Mouse (Mus musculus) midbrain, embryonic 15.5 days (tissue): ENCODE data around the gene AI182371. TPM values are rescaled to one million over a fixed set of nuclear protein-coding genes. Genes with fewer than 3 reads are reported as not detected.

ENCODE experiments used
- ATAC-seq: fragments of 200-750 bp; cut with Nextera tagmentation; replicated peaks from 2 replicates; pipeline ENCODE4 v1.8.0; 2017; ENCODE audit warnings: moderate TSS enrichment
- H3K27ac ChIP-seq: fragments of 300-500 bp; sonication (generic); 2 replicates; pipeline ENCODE4 v1.5.1; 2015; ENCODE audit warnings: mild to moderate bottlenecking, inconsistent platforms
- H3K27me3 ChIP-seq: fragments of 300-500 bp; sonication (generic); replicated peaks from 2 replicates; pipeline ENCODE4 v1.6.1; 2015; ENCODE audit warnings: inconsistent platforms
- H3K36me3 ChIP-seq: fragments of 300-500 bp; sonication (generic); replicated peaks from 2 replicates; pipeline ENCODE4 v1.6.1; 2015; ENCODE audit warnings: inconsistent platforms
- H3K4me1 ChIP-seq: fragments of 300-500 bp; sonication (generic); 2 replicates; pipeline ENCODE4 v1.6.1; 2015; ENCODE audit warnings: inconsistent platforms
- H3K4me2 ChIP-seq: fragments of 300-500 bp; sonication (generic); 2 replicates; pipeline ENCODE4 v1.6.1; 2015; ENCODE audit warnings: inconsistent platforms, mild to moderate bottlenecking, moderate library complexity
- H3K4me3 ChIP-seq: fragments of 300-500 bp; sonication (generic); 2 replicates; pipeline ENCODE4 v1.5.1; 2015; ENCODE audit warnings: mild to moderate bottlenecking, inconsistent platforms
- H3K9ac ChIP-seq: fragments of 300-500 bp; sonication (generic); 2 replicates; pipeline ENCODE4 v1.6.1; 2015; ENCODE audit warnings: mild to moderate bottlenecking, inconsistent platforms
- H3K9me3 ChIP-seq: fragments of 300-500 bp; sonication (generic); 2 replicates; pipeline ENCODE4 v1.6.1; 2016; ENCODE audit warnings: inconsistent platforms
- WGBS: fragments of 180-500 bp; shearing (Covaris S2); methylation state at CpG from one replicate; pipeline ENCODE4 v1.1.7; 2015; ENCODE audit warnings: mixed read lengths; 5-methylcytosine and 5-hydroxymethylcytosine counted together
- polyA plus RNA-seq: library from polyadenylated mRNA; unstranded; fragments of >200 nt; fragmentation: Nextera tagmentation; extraction: Ambion mirVana; gene quantifications from 2 replicates; pipeline ENCODE4 v1.2.1, GENCODE M21; 2015

The AI182371 gene
- polyA plus RNA-seq, 1 experiment from 2014 or later, result 0.32 TPM

- Histone ChIP-seq H3K36me3 (no peaks in the 10 kb centered on the region), H3K4me3 (no peak overlapping the region), H3K4me1 (no peaks in the 10 kb centered on the region), H3K27ac (no peak overlapping the region), H3K9ac (no peak overlapping the region), H3K27me3 (no peaks in the 10 kb centered on the region), H3K9me3 (no peaks in the 10 kb centered on the region), H3K4me2 (no peak overlapping the region)
- no peak for ATAC-seq
- 90% methylated on average over 13 of the region's 13 CpGs for WGBS
These were observed 34.7 kb downstream of the AI182371 start for GRCm38 (mm10) chr2:35066525-35067082.

GRCm38 (mm10) chr2:35063333-35064030, 37.9 kb downstream of the AI182371 start:
- H3K9ac ChIP-seq, result no peak overlapping the region
- no peak overlapping the region for H3K27ac ChIP-seq
- H3K9me3 ChIP-seq, result no peaks in the 10 kb centered on the region
- H3K27me3 ChIP-seq, result no peaks in the 10 kb centered on the region
- H3K36me3 ChIP-seq, result no peaks in the 10 kb centered on the region
- H3K4me2 ChIP-seq, result no peak overlapping the region
- no peaks in the 10 kb centered on the region for H3K4me1 ChIP-seq
- ATAC-seq, result no peak
- 92% methylated on average over 6 of the region's 6 CpGs for WGBS
- H3K4me3 ChIP-seq, result no peak overlapping the region

- 88% methylated on average over 5 of the region's 5 CpGs for WGBS
- no peak for ATAC-seq
These were observed 40.0 kb downstream of the AI182371 start, which contains the start of gene Hc for GRCm38 (mm10) chr2:35061338-35061737. TSS of gene Hc (minus strand) at chr2:35061438.

GRCm38 (mm10) chr2:35060897-35061296, 40.4 kb downstream of the AI182371 start:
- no peaks in the 10 kb centered on the region for H3K4me1 ChIP-seq
- H3K9ac ChIP-seq, result no peak overlapping the region
- H3K27me3 ChIP-seq, result no peaks in the 10 kb centered on the region
- 90% methylated on average over 6 of the region's 6 CpGs for WGBS
- H3K9me3 ChIP-seq, result no peaks in the 10 kb centered on the region
- H3K4me2 ChIP-seq, result no peak overlapping the region
- no peak for ATAC-seq
- no peak overlapping the region for H3K27ac ChIP-seq
- no peaks in the 10 kb centered on the region for H3K36me3 ChIP-seq
- no peak overlapping the region for H3K4me3 ChIP-seq

More at GRCm38 (mm10) chr2:35061338-35061737, 40.0 kb downstream of the AI182371 start, which contains the start of gene Hc:
- no peak within 1 kb of the TSS for H3K9ac ChIP-seq
- no peak within 1 kb of the TSS for H3K4me2 ChIP-seq
- no peaks in the 10 kb centered on the region for H3K27me3 ChIP-seq
- H3K4me1 ChIP-seq, result no peaks in the 10 kb centered on the region
- H3K9me3 ChIP-seq, result no peaks in the 10 kb centered on the region
- no peaks in the 10 kb centered on the region for H3K36me3 ChIP-seq
- H3K4me3 ChIP-seq, result no peak within 1 kb of the TSS
- H3K27ac ChIP-seq, result no peak within 1 kb of the TSS

GRCm38 (mm10) chr2:35060256-35060655, 41.1 kb downstream of the AI182371 start:
- Histone ChIP-seq H3K4me1 (no peaks in the 10 kb centered on the region), H3K4me3 (no peak overlapping the region), H3K27me3 (no peaks in the 10 kb centered on the region), H3K27ac (no peak overlapping the region), H3K9me3 (no peaks in the 10 kb centered on the region), H3K9ac (no peak overlapping the region), H3K36me3 (no peaks in the 10 kb centered on the region), H3K4me2 (no peak overlapping the region)
- no peak for ATAC-seq
- 92% methylated on average over 5 of the region's 5 CpGs for WGBS

GRCm38 (mm10) chr2:35058325-35058724, 43.0 kb downstream of the AI182371 start:
- no peaks in the 10 kb centered on the region for H3K27me3 ChIP-seq
- no peak overlapping the region for H3K27ac ChIP-seq
- WGBS, result 86% methylated on average over 2 of the region's 2 CpGs
- H3K4me2 ChIP-seq, result no peak overlapping the region
- no peaks in the 10 kb centered on the region for H3K36me3 ChIP-seq
- H3K4me3 ChIP-seq, result no peak overlapping the region
- H3K4me1 ChIP-seq, result no peaks in the 10 kb centered on the region
- no peaks in the 10 kb centered on the region for H3K9me3 ChIP-seq
- ATAC-seq, result no peak
- no peak overlapping the region for H3K9ac ChIP-seq

GRCm38 (mm10) chr2:35057243-35057642, 44.1 kb downstream of the AI182371 start:
- Histone ChIP-seq H3K9ac (no peak overlapping the region), H3K4me1 (no peaks in the 10 kb centered on the region), H3K27me3 (no peaks in the 10 kb centered on the region), H3K27ac (no peak overlapping the region), H3K36me3 (no peaks in the 10 kb centered on the region), H3K4me2 (no peak overlapping the region), H3K4me3 (no peak overlapping the region), H3K9me3 (no peaks in the 10 kb centered on the region)
- WGBS, result 88% methylated on average over 11 of the region's 11 CpGs
- no peak for ATAC-seq

- H3K36me3 ChIP-seq, result no peaks in the 10 kb centered on the region
- no peak overlapping the region for H3K4me3 ChIP-seq
- WGBS, result 44% methylated on average over 5 of the region's 5 CpGs
- H3K9ac ChIP-seq, result no peak overlapping the region
- no peaks in the 10 kb centered on the region for H3K9me3 ChIP-seq
- no peak overlapping the region for H3K4me2 ChIP-seq
- H3K4me1 ChIP-seq, result no peaks in the 10 kb centered on the region
- ATAC-seq, result no peak
- H3K27ac ChIP-seq, result no peak overlapping the region
- no peaks in the 10 kb centered on the region for H3K27me3 ChIP-seq
These were observed 52.5 kb downstream of the AI182371 start for GRCm38 (mm10) chr2:35048851-35049250.

GRCm38 (mm10) chr2:35044956-35045355, 56.4 kb downstream of the AI182371 start:
- Histone ChIP-seq H3K27ac (no peak overlapping the region), H3K4me3 (no peak overlapping the region), H3K4me2 (no peak overlapping the region), H3K27me3 (no peaks in the 10 kb centered on the region), H3K36me3 (no peaks in the 10 kb centered on the region), H3K9ac (no peak overlapping the region), H3K4me1 (no peaks in the 10 kb centered on the region), H3K9me3 (no peaks in the 10 kb centered on the region)
- no peak for ATAC-seq
- WGBS, result 77% methylated on average over 2 of the region's 2 CpGs

- no peak overlapping the region for H3K27ac ChIP-seq
- ATAC-seq, result no peak
These were observed 62.6 kb downstream of the AI182371 start for GRCm38 (mm10) chr2:35038580-35039375.

More at GRCm38 (mm10) chr2:35038580-35039375, 62.6 kb downstream of the AI182371 start:
- H3K4me1 ChIP-seq, result no peaks in the 10 kb centered on the region
- no peaks in the 10 kb centered on the region for H3K27me3 ChIP-seq
- H3K9ac ChIP-seq, result no peak overlapping the region
- no peak overlapping the region for H3K4me2 ChIP-seq
- H3K36me3 ChIP-seq, result no peaks in the 10 kb centered on the region
- WGBS, result 87% methylated on average over 9 of the region's 9 CpGs
- H3K9me3 ChIP-seq, result no peaks in the 10 kb centered on the region
- H3K4me3 ChIP-seq, result no peak overlapping the region
